Mouse (Mus musculus) skeletal muscle tissue, postnatal 0 days (tissue): ENCODE results near the gene Amy1. TPM values are rescaled to one million over a fixed set of nuclear protein-coding genes. Genes with fewer than 3 reads are reported as not detected.

Source experiments
- polyA plus RNA-seq: library from polyadenylated mRNA; unstranded; fragments of >200 nt; fragmentation: Nextera tagmentation; extraction: Ambion mirVana; gene quantifications from 2 replicates; pipeline ENCODE4 v1.2.1, GENCODE M21; 2015

The Amy1 gene
- polyA plus RNA-seq, result 2.0 and 3.2 TPM in 2 replicates

DNA sequence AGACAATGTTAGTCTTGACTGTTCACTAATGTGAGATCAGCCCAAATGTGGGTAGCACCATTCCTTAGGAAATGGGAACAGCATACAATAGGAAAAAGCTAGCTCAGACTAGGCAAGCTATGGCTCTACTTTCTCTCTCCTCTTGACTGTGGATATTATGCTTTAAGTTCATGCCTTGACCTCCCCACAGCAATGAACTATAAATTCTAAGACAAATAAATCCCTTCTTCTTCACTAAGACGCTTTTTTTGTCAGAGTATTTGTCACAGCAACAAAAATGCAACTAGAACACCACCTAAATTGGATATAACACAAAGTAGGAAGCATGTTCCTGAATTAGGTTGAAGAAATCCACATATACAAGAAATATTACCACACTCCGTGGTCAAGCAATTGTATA is at the start of gene Amy1:
TSS of gene Amy1 (minus strand) at position 101 of the 400 bp plus-strand sequence.

DNA sequence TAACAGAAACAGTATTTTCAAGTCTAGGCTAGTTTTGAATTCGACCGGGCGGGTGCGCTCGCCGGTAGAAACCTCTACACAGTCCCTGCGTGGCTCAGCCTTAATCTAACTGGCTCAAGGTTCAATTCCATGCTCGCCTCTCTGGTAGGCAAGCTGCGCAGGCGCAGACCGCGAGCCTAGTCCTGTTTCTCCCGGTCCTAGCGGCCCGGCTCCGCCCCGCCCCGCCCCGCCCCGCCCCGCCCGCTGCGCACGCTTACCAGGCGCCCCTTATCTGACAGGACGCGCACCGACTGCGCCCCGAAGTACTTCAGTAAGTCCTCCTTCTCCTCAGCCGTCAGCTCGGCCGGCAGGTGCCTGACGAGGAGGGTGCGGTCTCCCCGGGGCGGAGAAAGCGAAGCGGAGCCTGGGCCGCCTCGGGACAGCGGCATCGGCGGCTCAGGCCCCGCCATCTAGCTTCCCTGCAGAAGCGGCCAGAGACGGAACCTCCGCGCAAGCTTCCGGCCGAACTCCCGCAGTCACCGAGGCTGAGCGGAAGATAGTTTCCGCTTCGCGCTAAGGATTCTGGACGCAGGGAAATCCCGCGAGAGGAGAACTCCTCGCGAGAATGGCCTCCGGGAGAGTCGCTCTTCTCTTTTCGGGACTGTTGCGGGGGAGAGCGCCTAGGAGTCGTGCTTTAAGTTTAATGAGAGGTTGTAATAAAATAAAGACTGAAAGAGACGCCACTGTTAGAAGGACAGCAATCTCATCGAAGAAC is 23.3 kb upstream of the Amy1 start, which contains the start of gene Rnpc3:
TSS of gene Rnpc3 (minus strand) at position 544 of the 754 bp plus-strand sequence.

DNA sequence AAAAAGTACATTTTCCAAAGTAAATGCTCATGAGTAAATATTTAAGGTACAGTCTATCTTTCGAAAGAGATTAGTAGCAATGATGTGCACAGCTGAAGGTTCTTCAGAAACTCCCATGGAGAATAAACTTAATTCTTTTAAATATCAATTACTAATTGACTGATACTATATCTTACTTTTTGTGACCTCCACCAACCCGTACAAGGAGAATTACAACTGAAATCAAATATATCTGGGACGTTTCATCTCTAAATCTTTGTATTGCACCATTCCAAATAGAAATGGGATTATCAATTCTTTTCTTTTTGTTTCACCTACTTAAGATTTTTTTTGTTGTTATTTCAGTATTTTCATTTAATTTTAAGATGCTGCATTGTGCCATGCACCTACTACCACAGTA is 74.2 kb downstream of the Amy1 start, which contains the start of gene Amy2a1:
TSS of gene Amy2a1 (minus strand) at position 101 of the 400 bp plus-strand sequence.

Other genes starting within 250 kb of the Amy1 start
- not detected in 2 replicates for gene Amy2a1, start 74.3 kb downstream of the Amy1 start, polyA plus RNA-seq
- gene Rnpc3, start 23.4 kb upstream of the Amy1 start, polyA plus RNA-seq, result 18.1 and 18.8 TPM in 2 replicates